Mouse (Mus musculus) stomach, embryonic 14.5 days (tissue): ENCODE data around the gene Aven. TPM values are rescaled to one million over a fixed set of nuclear protein-coding genes. Genes with fewer than 3 reads are reported as not detected.
A peak's percentile ranks its signal among the peaks of the same experiment; 100 is the strongest.

Experiments used
- ATAC-seq: fragments of 200-750 bp; cut with Nextera tagmentation; 2 replicates; pipeline ENCODE4 v1.8.0; 2017; ENCODE audit warnings: low read depth, moderate TSS enrichment; ENCODE audit not compliant: insufficient number of reproducible peaks, insufficient read depth, low FRiP score
- H3K27ac ChIP-seq: fragments of 300-500 bp; sonication (generic); 2 replicates; pipeline ENCODE4 v1.5.1; 2014; ENCODE audit warnings: mild to moderate bottlenecking, low read length, moderate library complexity, mixed read lengths
- H3K27me3 ChIP-seq: fragments of 300-500 bp; sonication (generic); 2 replicates; pipeline ENCODE4 v1.6.1; 2014; ENCODE audit warnings: low read length, control low read depth, mixed read lengths; ENCODE audit not compliant: control insufficient read depth, insufficient read depth
- H3K36me3 ChIP-seq: fragments of 300-500 bp; sonication (generic); 2 replicates; pipeline ENCODE4 v1.6.1; 2014; ENCODE audit warnings: mild to moderate bottlenecking, control low read depth, low read length, moderate library complexity, mixed read lengths; ENCODE audit not compliant: control insufficient read depth, insufficient read depth
- H3K4me1 ChIP-seq: fragments of 300-500 bp; sonication (generic); 2 replicates; pipeline ENCODE4 v1.6.1; 2014; ENCODE audit warnings: low read length, control low read depth, mixed read lengths; ENCODE audit not compliant: control insufficient read depth, insufficient read depth
- H3K4me2 ChIP-seq: fragments of 300-500 bp; sonication (generic); replicated peaks from 2 replicates; pipeline ENCODE4 v1.6.1; 2014; ENCODE audit warnings: low read depth, low read length, control low read depth
- H3K4me3 ChIP-seq: fragments of 300-500 bp; sonication (generic); 2 replicates; pipeline ENCODE4 v1.5.1; 2014; ENCODE audit warnings: low read depth, low read length, control low read depth
- H3K9ac ChIP-seq: fragments of 300-500 bp; sonication (generic); replicated peaks from 2 replicates; pipeline ENCODE4 v1.6.1; 2014; ENCODE audit warnings: low read depth, mild to moderate bottlenecking, control low read depth, low read length, moderate library complexity, mixed read lengths
- H3K9me3 ChIP-seq: fragments of 300-500 bp; sonication (generic); 2 replicates; pipeline ENCODE4 v1.6.1; 2016; ENCODE audit warnings: low read depth, low read length, control low read depth; ENCODE audit not compliant: control insufficient read depth
- WGBS: fragments of 180-500 bp; shearing (Covaris S2); extraction: QIAGEN DNeasy Blood & Tissue Kit; methylation state at CpG from one replicate; pipeline ENCODE4 v1.1.7; 2014; 5-methylcytosine and 5-hydroxymethylcytosine counted together
- polyA plus RNA-seq: library from polyadenylated mRNA; unstranded; fragments of >200 nt; fragmentation: Nextera tagmentation; extraction: Ambion mirVana; gene quantifications from 2 replicates; pipeline ENCODE4 v1.2.1, GENCODE M21; 2014

Aven gene
- polyA plus RNA-seq, 1 experiment from 2014 or later, result 7.1 TPM

DNA sequence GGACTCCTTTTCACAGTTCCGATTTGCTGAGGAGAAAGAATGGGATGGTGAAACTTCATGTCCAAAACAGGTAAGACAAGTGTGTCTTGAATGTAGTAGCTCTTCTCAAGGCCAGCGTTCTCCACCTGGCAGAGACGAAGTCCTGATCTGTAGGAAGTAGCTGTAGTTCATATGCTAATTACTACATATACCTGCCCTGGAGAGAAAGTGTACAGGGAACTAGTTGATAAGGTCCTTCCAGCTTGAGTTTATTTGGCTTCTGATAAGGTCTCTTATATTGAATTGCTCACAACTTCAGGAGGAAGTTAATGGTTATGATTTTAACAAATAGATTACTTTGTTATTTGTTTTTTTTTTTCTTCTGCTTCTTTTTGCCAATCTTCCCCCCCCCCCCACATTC lies 132.4 kb downstream of the Aven start:
- Histone ChIP-seq H3K9ac (no peak overlapping the region), H3K27me3 (no peaks in the 10 kb centered on the region), H3K4me3 (no peak overlapping the region), H3K27ac (no peak overlapping the region), H3K4me2 (no peak overlapping the region), H3K36me3 (no peaks in the 10 kb centered on the region), H3K4me1 (no peaks in the 10 kb centered on the region), H3K9me3 (no peaks in the 10 kb centered on the region)
- ATAC-seq, result 0 out of 2 replicates have a peak, but pooled peaks have one; percentile 58
- WGBS, result 75% methylated on average over 3 of the region's 3 CpGs

DNA sequence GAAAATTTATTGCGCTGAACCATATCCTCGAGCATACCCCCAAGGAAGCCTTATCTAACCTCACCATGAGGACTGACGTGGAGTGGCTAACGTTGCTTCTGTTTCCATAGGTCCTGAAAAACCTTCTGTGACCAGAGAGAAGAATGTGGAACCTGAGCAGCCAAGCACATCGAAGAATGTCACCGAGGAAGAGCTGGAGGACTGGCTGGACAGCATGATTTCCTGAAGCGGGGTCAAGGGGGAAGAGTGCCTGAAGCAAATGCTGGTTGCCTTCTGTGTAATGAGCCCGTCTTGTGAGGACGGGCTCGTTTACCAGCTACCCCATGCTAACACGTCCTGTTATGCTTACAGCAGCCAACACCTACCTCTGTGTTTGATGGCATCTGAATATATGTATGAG lies 137.9 kb downstream of the Aven start:
- Histone ChIP-seq H3K36me3 (no peaks in the 10 kb centered on the region), H3K4me2 (no peak overlapping the region), H3K27ac (no peak overlapping the region), H3K27me3 (no peaks in the 10 kb centered on the region), H3K4me3 (no peak overlapping the region), H3K9me3 (no peaks in the 10 kb centered on the region), H3K9ac (no peak overlapping the region), H3K4me1 (no peaks in the 10 kb centered on the region)
- ATAC-seq, result no peak
- WGBS, result 78% methylated on average over 11 of the region's 11 CpGs

DNA sequence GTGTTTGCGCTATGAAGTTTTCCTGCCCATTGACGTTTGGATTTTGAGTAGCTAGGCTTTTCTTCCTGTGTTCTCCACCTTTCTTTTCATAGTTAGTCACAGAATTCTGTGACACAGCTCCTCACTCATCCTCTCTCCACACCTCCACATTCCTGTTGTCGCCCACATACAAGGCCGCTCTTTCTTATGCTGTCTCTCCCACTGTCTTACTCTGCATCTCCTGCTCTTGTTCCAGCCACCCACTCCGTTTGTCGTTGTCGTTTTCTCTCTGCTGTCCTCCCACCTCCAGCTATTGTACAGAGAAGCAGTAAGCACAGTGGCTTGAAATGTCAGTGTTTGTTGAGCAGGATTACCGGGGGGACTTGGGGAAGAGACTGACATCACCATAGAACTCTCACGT lies 139.8 kb downstream of the Aven start:
- H3K4me1 ChIP-seq, result no peaks in the 10 kb centered on the region
- H3K9ac ChIP-seq, result no peak overlapping the region
- 89% methylated on average over 9 of the region's 9 CpGs for WGBS
- H3K4me2 ChIP-seq, result no peak overlapping the region
- ATAC-seq, result no peak
- no peak overlapping the region for H3K4me3 ChIP-seq
- no peaks in the 10 kb centered on the region for H3K9me3 ChIP-seq
- no peak overlapping the region for H3K27ac ChIP-seq
- no peaks in the 10 kb centered on the region for H3K27me3 ChIP-seq
- no peaks in the 10 kb centered on the region for H3K36me3 ChIP-seq

DNA sequence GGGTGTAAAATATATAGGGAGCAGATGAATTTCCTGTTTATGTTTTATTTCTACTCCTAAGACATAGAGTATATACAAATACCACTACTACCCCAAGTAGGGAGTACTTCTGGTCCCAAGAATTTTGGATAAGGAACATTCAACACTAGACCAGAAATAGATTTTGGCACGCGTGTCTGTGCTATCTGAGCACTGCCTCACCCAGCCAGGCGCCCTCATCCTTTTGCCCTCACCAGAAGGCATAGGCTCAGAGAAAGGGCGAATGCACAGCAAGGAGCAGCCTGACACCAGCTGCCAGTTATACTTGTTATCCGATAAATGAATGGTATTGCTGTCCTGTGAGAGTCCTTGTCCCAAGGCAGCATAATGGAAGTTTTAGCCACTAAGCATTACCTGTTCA lies 144.4 kb downstream of the Aven start:
- no peak overlapping the region for H3K27ac ChIP-seq
- H3K9me3 ChIP-seq, result no peaks in the 10 kb centered on the region
- no peaks in the 10 kb centered on the region for H3K27me3 ChIP-seq
- H3K4me2 ChIP-seq, result no peak overlapping the region
- WGBS, result 88% methylated on average over 5 of the region's 5 CpGs
- no peak overlapping the region for H3K9ac ChIP-seq
- no peak overlapping the region for H3K4me3 ChIP-seq
- H3K4me1 ChIP-seq, result no peaks in the 10 kb centered on the region
- no peak for ATAC-seq
- no peaks in the 10 kb centered on the region for H3K36me3 ChIP-seq

DNA sequence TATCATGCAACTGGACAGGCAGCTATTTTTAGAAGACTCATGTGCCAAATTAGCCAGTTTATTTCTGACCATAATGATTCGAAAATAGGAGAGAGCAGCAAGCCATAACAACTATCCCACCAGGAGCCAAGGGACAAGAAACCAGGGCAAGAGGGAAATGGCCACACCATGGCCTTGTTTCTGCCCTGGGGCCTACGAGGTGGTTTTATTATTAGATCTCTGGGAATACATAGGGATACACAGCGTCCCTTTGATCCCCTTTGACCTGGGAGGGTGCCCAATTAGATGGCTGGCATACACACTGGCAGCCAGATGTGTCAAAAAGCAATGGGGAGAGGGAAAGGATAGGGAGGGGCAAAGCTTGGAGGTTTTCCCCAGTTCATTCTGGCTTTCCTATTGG lies 161.1 kb downstream of the Aven start:
- Histone ChIP-seq H3K4me3 (no peak overlapping the region), H3K4me1 (no peaks in the 10 kb centered on the region), H3K4me2 (no peak overlapping the region), H3K9me3 (no peaks in the 10 kb centered on the region), H3K9ac (no peak overlapping the region), H3K27ac (no peak overlapping the region), H3K27me3 (no peaks in the 10 kb centered on the region), H3K36me3 (no peaks in the 10 kb centered on the region)
- WGBS, result 71% methylated on average over 3 of the region's 3 CpGs
- ATAC-seq, result no peak

- Histone ChIP-seq H3K9ac (no peak overlapping the region), H3K9me3 (no peaks in the 10 kb centered on the region), H3K4me2 (no peak overlapping the region), H3K27ac (no peak overlapping the region), H3K36me3 (no peaks in the 10 kb centered on the region), H3K4me3 (no peak overlapping the region), H3K4me1 (no peaks in the 10 kb centered on the region), H3K27me3 (no peaks in the 10 kb centered on the region)
- 40% methylated on average over 5 of the region's 5 CpGs for WGBS
- no peak for ATAC-seq
Measured at GRCm38 (mm10) chr2:112656131-112656530, 163.4 kb downstream of the Aven start.

DNA sequence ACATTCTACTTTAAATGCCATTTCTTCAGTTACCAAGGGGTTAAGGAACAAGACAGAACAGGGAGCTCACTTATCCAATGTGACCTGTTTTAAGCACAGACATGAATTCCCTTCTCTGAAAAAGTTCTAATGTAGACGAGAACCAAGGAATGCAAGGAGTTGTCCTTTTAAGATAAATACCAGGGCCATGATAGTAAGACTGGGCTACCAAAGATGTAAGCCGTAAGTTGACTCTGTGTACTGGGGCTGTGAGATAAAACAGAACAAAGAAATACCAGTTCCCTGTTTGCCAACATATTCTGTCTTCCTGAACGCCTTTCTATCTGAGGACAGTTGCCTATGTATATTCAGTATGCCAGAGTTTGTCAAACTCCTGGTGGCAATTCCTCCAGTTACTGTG lies 176.7 kb downstream of the Aven start:
- Histone ChIP-seq H3K36me3 (no peaks in the 10 kb centered on the region), H3K9me3 (no peaks in the 10 kb centered on the region), H3K27me3 (no peaks in the 10 kb centered on the region), H3K9ac (no peak overlapping the region), H3K4me3 (no peak overlapping the region), H3K4me2 (no peak overlapping the region), H3K4me1 (no peaks in the 10 kb centered on the region), H3K27ac (no peak overlapping the region)
- no peak for ATAC-seq
- WGBS, result 70% methylated on average over 3 of the region's 3 CpGs

DNA sequence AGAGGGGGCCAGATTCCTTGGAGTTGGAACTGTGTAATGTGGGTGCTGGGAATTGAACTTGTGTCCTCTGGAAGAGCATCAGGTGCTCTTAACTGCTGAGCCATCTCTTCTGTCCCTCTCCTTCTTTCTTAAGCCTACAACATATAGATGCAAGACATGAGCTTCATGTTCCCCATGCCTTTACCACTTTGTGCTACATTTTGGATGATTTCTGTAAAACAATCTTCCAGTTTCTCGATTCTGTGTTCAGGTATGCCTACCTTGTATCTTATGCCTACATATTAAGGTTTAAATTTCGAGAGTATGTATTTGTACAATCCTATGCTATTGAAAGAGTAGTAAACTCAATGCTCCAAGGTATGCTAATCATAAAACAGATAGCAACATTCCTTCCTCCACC lies 183.4 kb downstream of the Aven start:
- H3K36me3 ChIP-seq, result no peaks in the 10 kb centered on the region
- no peak overlapping the region for H3K4me2 ChIP-seq
- H3K27ac ChIP-seq, result no peak overlapping the region
- no peak for ATAC-seq
- H3K9ac ChIP-seq, result no peak overlapping the region
- no peaks in the 10 kb centered on the region for H3K27me3 ChIP-seq
- no peaks in the 10 kb centered on the region for H3K9me3 ChIP-seq
- 81% methylated on average over 2 of the region's 2 CpGs for WGBS
- H3K4me1 ChIP-seq, result no peaks in the 10 kb centered on the region
- no peak overlapping the region for H3K4me3 ChIP-seq

GRCm38 (mm10) chr2:112676721-112677120 lies 184.0 kb downstream of the Aven start:
- H3K4me3 ChIP-seq, result no peak overlapping the region
- H3K4me2 ChIP-seq, result no peak overlapping the region
- H3K36me3 ChIP-seq, result no peaks in the 10 kb centered on the region
- no peak overlapping the region for H3K9ac ChIP-seq
- H3K27me3 ChIP-seq, result no peaks in the 10 kb centered on the region
- 45% methylated on average over 1 of the region's 1 CpGs for WGBS
- H3K9me3 ChIP-seq, result no peaks in the 10 kb centered on the region
- no peaks in the 10 kb centered on the region for H3K4me1 ChIP-seq
- no peak overlapping the region for H3K27ac ChIP-seq
- ATAC-seq, result no peak
